Mouse (Mus musculus) hindlimb bud, embryonic 11.5 days (tissue): ENCODE measurements around the gene Map1lc3b.
"Not testable (repeated sequence)": the region's sequence is repeated elsewhere in the genome, so short reads cannot be mapped to it uniquely, and the experiment has no call there.

Experiments used
- DNase-seq: peaks from one replicate; pipeline ENCODE4 v3.0.0-alpha.2; 2012; ENCODE audit warnings: low read depth, low spot score; ENCODE audit errors: extremely low spot score

The Map1lc3b gene

GRCm38 (mm10) chr8:121572121-121572520 lies 18.0 kb upstream of the Map1lc3b start:
- no peak for DNase-seq

- no peak for DNase-seq
Observed at GRCm38 (mm10) chr8:121573275-121573674, 16.9 kb upstream of the Map1lc3b start.

- no peak for DNase-seq
Observed at GRCm38 (mm10) chr8:121575661-121576060, 14.5 kb upstream of the Map1lc3b start.

DNA sequence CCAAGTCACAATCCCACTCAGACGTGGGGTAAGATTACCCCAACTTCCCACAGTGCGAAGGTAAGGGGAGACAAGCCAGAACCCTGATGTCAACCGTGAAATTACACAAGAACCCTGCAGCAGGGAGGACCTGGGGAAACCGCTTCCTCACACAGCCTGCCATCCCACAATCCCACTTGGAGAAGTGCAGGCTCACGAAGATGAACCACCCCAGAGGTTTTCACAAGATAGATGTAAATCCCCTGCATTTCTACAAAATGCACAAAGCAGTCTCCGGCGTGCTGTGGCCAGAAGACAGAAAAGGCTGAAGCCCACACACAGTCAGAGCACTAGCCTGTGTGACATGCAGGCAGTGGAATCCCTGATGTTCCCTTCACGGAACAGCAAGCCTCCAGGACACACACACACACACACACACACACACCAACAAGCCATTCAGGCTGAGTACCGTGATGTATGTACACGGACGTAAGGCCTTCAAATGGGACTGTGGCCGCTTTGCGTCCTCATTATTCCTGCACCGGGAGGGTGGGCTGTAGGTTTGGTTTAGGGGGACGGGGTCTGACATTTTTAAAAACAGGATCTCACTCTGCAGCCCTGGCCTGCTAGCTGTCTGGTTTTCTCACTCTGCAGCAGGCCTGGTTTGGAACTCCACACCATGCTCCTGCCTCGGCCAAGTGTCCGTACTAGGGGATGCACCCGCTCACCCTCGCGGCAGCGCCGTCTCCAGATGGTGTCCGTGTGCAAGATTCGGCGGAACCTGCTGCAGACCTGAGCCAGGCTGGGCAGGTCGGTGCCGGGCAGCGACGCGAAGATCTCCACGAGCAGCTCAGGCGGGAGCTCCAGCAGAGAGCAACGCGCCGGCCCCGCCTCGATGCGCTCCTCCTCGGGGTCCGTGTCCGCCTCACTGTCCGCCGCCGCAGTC lies 12.1 kb upstream of the Map1lc3b start:
- DNase-seq = no peak

- DNase-seq = peak; percentile 82
Observed at GRCm38 (mm10) chr8:121578676-121579451, 11.3 kb upstream of the Map1lc3b start, which contains the start of gene Fbxo31. Gene Fbxo31, minus strand, starts transcription at chr8:121578806.

GRCm38 (mm10) chr8:121580465-121580864 lies 9.7 kb upstream of the Map1lc3b start:
- DNase-seq = no peak

DNA sequence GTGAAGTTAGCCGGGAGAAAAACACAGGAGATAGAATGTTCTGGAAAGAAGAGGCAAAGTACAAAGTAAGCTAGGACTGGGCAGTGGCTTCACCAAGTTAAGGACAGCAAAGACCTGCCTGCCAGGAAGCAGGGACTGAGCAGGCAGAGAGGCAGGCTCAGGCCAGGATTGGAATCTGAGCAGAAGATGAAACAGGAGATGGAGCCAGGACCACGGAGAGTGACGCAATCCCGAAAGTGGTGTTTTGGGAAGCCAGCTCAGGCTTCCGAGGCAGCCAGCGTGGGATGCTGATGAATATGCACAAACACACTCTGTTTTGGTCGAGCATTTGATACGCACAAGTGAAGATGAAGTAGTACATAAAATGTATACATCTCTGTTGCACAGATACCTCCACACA lies 6.5 kb upstream of the Map1lc3b start:
- no peak for DNase-seq

DNA sequence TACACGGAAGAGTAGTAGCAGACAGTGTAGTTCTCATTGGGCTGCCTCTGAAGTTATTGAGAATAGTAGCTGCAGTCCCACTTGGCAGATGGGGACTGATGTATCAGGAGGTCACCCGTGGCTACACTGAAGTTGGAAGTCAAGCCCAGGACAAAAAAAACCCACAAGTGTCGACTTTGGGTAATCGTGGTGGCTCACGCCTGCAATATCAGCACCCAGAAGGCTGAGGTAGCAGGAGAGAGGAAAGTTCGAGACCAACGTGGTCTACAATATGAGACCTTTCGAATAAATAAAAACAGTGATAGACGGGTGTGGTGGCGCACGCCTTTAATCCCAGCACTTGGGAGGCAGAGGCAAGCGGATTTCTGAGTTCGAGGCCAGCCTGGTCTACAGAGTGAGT lies 5.4 kb upstream of the Map1lc3b start:
- no peak for DNase-seq

DNA sequence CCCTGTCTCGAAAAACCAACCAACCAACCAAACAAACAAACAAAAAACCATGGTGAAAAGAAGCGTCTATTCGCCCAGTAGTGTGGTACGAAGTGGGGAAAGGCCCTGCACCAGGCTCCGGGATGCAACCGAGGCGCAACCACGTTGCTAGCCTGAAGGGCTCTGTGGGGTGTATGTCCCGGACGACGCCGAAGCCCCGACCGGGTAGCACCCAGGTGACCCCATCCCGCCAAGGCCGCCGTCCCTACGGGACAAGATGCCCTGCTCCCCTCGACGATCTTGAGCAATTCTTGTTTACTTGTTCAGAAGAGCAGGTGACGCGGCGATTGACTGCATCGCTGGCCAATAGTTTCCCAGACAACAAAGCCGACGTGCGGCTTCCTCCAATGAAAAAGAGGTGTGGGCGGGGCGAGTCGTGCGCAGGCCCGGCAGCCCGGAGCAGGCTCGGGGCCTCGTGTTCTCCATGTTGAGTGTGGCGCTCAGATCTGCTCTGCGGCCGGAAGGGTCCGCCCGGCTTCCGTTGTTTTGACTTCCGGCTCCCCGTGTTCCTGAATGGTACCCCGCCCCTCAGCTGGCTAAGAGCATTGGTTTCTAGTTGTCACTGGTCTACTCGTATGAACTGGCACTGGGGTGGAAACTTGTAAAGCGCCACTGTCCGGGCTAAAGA lies 4.9 kb upstream of the Map1lc3b start:
- DNase-seq = peak; percentile 93

GRCm38 (mm10) chr8:121588750-121589149 lies 1.4 kb upstream of the Map1lc3b start:
- DNase-seq = no peak

GRCm38 (mm10) chr8:121589205-121589726 lies 895 bp upstream of the Map1lc3b start:
- no peak for DNase-seq

- DNase-seq = no peak
Observed at GRCm38 (mm10) chr8:121591178-121592066, 1.3 kb downstream of the Map1lc3b start.

- no peak for DNase-seq
Observed at GRCm38 (mm10) chr8:121593293-121593692, 3.1 kb downstream of the Map1lc3b start.

- no peak for DNase-seq
Observed at GRCm38 (mm10) chr8:121593983-121594382, 3.8 kb downstream of the Map1lc3b start.

DNA sequence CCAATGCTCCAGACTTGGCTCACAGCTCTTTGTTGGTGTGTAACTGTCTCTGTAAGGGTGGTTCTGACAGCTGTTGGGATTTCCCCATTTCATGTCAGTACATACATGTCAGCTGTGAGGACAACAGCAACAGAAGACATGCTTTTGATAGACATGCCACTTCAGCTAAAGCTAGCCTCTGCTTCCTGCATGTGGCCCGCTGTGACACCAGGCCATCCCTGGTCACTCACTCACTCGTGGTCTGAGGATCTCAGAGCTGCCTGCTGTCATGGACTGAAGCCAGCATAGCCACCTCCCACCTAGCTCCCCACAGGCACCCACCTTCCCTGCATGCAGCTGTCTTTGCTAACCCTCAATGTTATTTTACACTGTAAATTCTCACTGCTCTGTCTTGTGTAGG lies 7.3 kb downstream of the Map1lc3b start:
- DNase-seq = not testable (repeated sequence)

DNA sequence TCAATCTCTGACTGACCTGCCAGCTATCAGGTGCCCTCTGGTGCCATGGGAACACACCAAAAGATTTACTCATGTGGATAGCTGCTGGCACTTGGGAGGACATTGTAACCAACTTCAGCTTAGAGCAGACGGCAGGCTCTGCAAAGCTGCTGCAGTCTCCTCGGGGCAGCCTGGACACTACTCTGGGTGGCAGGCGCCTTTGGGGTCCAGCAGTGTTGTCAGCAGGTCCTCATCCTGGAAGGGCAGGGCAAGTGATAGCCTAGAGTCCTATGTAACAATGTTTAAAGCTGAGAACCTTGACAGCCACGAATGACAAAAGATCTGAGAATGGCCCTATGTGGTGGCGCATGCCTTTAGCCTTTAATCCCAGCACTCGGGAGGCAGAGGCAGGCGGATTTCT lies 8.0 kb downstream of the Map1lc3b start:
- DNase-seq = no peak

DNA sequence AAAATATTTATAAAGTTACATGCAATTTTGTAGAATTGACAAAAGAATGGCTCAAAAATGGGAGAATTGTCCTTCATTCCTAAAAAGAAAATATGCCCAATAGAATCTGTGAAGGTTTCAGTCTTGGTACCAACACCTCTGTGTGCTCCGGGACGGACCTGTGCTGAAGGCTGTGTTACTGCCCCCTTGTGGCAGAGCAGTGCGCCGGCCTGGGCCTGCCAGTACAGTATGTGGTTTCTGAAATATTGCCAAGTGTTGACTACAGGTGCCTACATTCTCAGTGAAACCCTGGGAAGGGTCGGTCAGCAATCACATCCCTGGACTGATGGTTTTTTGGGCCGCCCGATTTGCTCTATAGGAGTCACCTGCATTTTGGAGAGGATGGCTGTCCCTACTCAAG lies 8.7 kb downstream of the Map1lc3b start:
- DNase-seq = no peak

DNA sequence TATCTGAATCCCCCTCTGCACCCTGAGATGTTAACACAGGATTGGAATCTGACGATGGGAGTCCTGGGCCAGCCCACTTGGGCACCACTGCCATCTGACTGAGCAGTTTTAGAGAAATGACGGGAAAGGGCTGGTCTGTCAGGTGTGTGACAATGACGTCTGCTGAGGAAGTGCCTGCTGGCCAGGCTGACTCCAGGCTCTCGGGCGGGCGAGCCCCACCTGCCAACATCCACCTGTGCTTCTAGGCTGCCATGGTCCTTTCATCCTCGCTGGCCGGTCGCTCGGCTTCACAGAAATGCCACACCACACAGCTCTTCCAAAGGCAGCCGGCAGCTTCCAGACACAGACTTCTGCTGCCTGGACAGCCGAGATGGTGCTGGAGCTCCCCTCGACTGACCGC lies 9.7 kb downstream of the Map1lc3b start:
- no peak for DNase-seq

- no peak for DNase-seq
Observed at GRCm38 (mm10) chr8:121602411-121602810, 12.2 kb downstream of the Map1lc3b start.

DNA sequence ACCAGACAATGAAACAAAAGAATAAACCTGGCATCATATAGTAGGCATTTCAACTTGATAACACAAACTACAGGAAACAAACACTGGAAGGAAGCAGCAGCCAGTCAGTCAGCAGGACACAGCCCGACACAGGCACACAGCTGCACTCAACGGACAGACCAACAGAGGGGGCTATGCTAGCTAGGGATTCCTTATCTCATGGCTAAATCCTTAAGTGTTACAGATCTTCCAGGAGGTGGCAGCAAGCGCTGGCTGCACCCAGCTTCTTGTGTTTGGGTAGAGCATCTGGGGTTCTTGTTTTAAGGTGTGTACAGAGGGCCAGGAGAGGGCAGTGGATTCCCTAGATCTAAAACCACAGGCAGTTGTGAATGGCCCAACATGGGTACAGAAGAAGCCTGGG lies 12.7 kb downstream of the Map1lc3b start:
- no peak for DNase-seq
